Mouse (Mus musculus) megakaryocyte, adult 5-6 weeks (primary cell): ENCODE results near the gene Arl4c. TPM values are rescaled to one million over a fixed set of nuclear protein-coding genes. Genes with fewer than 3 reads are reported as not detected.
A peak's percentile ranks its signal among the peaks of the same experiment; 100 is the strongest.

Source experiments
- ATAC-seq: 2 replicates; pipeline ENCODE4 v1.8.0; 2016; ENCODE audit warnings: mild to moderate bottlenecking, inconsistent platforms; ENCODE audit not compliant: poor library complexity, severe bottlenecking
- total RNA-seq, 2 experiments: library from RNA; stranded (forward) in 1 of 2; stranded (reverse) in 1 of 2; fragments of 153-499, 151-499 nt in 1 of 2; fragments of 221-1000, 200-1000 nt in 1 of 2; gene quantifications; 2 replicates each; pipeline versions ENCODE4 v1.2.3 to v1.2.4; 2015 to 2017

Arl4c gene
- total RNA-seq, 2 experiments from 2014 or later, result 25.3 to 36.0 TPM

GRCm38 (mm10) chr1:88656096-88656480, 45.9 kb downstream of the Arl4c start:
- ATAC-seq, result no peak

- peak; percentile 1; the same call in 1 of the 2 replicates for ATAC-seq
These were observed 46.4 kb downstream of the Arl4c start for GRCm38 (mm10) chr1:88655473-88656095.

DNA sequence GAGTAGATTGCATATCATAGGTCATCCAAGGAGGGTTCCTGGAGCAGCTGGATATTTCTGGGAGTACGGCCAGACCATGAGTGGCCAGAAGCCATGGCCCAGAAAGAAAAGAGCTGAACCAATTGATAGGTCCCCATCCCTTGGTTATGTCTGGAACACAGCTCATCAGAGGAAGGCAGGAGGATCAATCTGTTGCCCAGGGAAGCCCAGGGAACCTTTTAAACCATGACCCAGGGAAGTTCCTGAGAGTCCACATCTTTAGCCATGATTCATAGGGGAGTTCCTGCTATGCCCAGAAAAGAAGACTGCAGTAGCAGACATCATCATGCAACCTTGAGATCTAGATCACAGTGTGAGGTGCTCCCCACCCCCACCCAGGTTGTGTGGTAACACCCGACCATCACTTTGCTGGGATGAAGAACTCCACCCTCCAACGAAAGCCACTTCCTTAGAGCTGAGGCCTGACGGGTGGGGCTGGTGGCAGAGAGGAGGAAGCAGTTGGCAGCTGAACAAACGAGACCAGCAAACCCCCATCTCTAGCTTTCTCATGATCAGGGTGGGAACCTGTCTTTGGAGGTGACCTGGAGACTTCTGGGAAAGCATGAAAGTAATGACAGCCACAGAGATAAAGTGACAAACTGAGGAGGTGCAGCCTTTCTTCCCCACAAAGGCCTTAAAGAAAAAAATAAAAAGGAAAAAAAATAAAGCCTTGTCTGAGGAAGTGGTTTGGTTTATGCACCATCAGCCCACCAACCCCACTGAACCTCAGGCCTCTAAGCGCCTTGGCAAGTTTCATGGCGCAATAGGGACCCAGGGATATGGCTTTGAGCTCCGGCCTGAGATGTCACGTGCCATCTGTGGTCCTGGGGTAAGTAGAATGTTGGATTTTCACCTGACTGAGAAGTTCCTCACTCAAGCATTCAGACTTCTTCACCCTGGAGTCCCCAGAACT, 47.2 kb downstream of the Arl4c start:
- peak; percentile 88 for ATAC-seq

DNA sequence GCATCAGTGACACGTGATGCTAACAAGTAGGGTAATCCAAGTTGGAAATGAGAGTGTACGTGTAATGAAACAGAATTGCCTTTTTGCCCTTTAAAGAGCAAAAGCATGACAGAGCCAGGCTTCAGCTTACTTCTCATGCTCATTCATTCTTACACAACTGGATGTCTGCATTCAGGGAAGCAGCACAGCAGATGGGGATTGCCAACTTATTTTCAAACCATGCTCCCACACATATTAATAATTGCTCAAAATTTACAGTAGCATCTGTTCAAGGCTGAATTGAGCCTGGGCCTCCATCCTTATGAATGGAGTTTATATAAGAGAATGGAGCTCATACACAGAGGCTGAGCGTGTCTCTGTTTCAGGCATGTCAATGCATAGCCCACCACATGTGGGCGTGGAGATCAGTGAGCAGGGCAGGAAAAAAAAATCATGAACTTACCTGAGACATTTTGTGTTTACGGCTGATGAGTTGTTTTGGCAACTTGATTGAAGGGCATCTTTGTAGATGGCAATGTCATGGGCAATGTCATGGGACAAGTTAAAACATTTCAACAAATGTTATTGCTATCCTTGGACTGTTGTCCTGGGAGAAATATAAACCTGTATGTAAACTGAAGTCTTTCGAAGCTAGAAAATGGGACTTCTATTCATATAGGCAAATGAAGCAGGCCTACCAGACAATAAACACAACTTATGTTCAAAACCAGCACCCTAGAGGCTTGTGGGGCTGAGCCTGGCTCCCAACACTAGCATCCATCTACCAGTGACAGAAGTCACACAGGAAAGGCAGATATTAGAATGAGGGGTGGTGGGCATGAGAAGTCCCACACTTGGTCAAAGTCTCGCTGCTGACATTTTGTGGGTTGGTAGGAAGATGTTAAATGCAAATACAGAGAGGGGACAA, 48.2 kb downstream of the Arl4c start:
- no peak for ATAC-seq

- ATAC-seq, result peak; percentile 32
These were observed 49.3 kb downstream of the Arl4c start for GRCm38 (mm10) chr1:88652682-88653081.

DNA sequence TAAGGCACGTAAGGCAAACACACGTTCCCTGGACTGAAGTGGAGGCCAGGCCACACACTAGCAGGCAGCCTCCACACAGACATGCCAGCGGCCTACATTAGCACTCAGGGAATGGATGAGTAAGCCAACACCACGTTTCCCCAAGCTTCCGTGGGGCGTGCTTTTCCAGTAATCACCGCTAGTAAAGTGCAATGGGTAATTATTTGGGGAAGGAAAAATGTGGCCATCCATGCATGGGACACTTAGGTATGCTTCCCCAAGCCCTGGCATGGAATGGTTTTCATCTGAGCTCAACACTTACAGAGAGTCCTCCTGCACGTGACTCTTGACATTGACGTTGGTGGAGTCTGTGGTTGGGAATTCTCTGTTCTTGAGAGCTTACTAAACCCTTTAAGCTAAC, 50.4 kb downstream of the Arl4c start:
- ATAC-seq, result no peak

DNA sequence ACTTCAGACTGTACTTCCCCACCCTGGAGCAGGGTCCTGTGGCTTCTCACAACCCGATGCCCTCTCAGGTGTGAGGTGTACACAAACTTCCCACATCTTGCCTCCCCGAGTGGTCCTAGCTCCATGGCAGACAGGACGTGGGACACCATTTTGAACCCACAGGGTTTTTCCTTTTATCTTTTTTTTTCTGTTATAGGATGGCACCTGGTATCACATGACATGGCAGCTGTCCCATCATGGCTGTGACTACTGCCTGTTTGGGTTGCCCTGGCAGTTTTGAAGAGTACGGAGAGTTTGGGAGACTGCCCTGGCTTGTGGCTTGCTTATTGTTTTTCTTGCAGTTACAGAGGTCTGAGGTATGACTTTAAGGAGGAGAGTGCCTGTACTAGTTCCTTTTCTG, 53.3 kb downstream of the Arl4c start:
- no peak for ATAC-seq

- no peak for ATAC-seq
These were observed 56.4 kb downstream of the Arl4c start for GRCm38 (mm10) chr1:88645599-88646119.

DNA sequence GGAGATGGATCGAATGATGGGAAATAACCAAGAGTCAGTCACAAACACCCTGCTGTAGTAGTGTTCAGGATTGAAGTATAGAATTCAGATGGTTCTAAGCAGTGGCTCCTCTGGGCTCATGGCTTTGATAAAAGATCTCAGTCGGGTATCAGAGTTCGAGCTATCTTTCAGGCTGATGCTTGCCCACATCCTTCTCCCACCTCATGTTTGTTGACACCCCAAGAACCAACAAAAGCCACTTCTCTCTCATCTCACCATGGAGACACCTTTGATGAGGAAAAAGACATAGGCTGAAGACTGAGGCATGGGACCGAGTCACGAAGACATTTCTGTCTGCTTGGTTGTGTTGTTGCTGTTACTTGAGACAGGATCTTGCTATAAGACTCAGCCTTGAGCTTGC, 57.6 kb downstream of the Arl4c start:
- ATAC-seq, result no peak

GRCm38 (mm10) chr1:88643181-88643823, 58.7 kb downstream of the Arl4c start:
- ATAC-seq, result no peak; the same call in 1 of the 2 replicates

- peak; percentile 39 for ATAC-seq
These were observed 59.3 kb downstream of the Arl4c start for GRCm38 (mm10) chr1:88642735-88643134.

- no peak for ATAC-seq
These were observed 60.3 kb downstream of the Arl4c start for GRCm38 (mm10) chr1:88641678-88642215.

DNA sequence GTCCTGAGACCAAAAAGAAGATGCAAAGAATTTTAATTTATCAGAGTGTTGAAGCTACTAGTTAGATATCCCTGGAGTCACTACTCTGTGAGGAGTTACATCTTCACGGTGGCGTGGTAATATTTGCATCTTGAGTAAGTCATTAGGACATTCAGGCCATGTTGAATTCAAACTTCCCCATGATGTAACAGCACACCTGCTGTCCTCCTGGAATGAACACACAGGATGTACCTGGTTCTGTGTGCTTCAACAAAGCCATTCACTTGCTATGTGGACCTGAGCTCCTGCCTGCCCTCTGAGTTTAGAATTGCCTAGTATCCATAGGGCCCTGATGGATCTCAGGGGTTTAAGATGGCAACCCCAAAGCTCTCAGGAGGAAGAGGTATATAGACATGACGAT, 60.8 kb downstream of the Arl4c start:
- ATAC-seq, result no peak

GRCm38 (mm10) chr1:88639432-88640281, 62.4 kb downstream of the Arl4c start:
- peak; percentile 36 for ATAC-seq

GRCm38 (mm10) chr1:88638622-88639021, 63.4 kb downstream of the Arl4c start:
- ATAC-seq, result no peak

- peak; percentile 43; the same call in 1 of the 2 replicates for ATAC-seq
These were observed 65.4 kb downstream of the Arl4c start for GRCm38 (mm10) chr1:88636579-88637161.

DNA sequence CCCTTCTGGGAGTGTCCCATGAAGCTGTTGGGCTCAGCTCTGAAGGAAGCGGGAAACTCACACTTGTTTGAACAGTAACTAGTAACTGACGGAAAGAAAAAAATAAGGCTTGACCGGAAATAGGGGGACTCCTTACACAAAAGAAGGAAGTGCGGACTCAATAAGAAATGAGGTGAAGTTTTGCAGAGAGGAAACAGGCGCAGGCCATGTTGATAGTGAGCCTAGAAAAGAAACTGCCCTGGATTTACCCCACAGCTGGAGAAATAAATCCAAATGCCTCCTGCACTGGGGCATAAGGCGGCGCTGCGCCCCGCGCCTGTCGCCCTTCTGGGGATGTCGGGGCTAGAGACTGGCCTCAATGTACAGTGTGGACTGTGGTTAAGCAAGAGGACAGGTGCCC, 66.4 kb downstream of the Arl4c start:
- peak; percentile 16 for ATAC-seq

DNA sequence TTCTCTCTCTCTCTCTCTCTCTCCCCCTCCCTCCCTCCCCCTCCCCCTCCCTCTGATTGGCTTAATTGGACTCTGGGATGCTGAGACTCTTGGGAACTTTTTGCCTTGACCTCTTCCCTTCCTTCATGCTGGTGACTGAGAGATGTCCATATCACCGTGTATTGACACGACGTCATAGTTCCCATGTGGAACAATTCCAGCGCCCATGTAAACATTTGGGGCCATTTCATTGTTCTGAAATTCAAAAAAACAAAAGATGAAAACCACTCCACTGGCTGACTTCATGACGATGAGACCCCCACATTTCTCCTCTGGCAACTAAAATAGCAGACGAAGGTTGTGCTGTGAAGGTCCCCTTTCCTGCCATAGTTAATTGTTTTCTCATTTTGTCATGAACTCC, 69.2 kb downstream of the Arl4c start:
- no peak for ATAC-seq
